Mouse (Mus musculus) layer of hippocampus, adult 9-11 months (tissue): Measurements from ENCODE around the gene Nbl1.

Experiments used
- DNase-seq: peaks from one replicate; pipeline ENCODE4 v3.0.0; 2022

Gene Nbl1

DNA sequence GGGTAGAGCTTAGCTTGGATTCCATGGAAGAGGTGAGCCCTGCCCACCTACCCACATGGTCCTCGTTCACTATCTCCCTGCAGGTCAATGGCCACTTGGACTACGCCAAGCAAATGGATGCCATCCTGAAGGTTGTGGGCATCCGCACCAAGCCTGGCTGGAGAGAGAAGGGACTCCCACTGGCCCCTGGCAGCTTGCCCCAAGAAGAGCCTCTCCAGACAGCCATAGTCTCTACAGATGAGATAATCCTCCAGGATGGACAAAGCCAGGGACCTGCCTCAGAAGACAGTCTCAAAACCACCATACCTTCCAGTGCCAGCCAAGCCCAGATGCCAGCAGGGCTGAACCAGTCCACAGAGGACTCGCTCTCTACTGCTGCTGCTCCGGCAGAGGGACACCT lies 34.8 kb downstream of the Nbl1 start:
- DNase-seq: no peak

DNA sequence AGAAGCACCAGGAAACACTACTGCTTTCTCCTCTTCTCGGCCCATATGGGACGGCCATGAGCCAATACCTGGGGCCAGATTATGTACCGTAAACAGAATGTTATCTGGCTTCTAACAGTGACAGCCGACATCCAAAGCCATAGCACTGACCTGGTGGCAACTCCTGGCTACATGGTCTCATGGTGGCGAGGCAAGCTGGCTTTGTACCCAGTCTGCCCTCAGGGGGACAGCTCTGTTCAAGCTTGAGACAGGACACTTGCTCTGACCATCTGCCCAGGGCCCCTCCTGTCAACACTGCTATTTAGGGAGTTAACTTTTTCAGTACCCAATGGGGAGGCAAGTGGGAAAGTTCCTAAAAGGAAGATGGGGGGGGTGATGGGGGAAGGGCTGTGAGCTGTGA lies 35.5 kb downstream of the Nbl1 start:
- DNase-seq: no peak

DNA sequence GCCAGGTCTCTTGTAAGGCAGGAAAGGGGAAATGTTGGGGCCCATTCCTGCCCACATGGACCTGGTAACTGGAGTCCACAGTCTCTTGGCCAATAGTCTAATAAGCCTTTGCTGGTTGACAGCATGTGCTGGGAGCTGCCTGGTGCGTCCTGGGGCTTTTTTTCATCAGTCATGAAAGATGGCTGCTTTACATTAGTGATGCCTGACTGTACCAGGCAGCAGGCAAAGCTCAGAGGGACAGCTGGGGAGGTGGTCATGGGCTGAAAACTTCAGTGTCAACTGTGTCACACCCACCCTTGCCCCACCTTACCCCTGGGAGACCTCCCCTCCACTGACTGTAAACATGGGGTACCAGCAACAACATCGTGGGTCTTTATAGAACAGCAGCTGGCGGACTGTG lies 37.0 kb downstream of the Nbl1 start:
- no peak for DNase-seq

DNA sequence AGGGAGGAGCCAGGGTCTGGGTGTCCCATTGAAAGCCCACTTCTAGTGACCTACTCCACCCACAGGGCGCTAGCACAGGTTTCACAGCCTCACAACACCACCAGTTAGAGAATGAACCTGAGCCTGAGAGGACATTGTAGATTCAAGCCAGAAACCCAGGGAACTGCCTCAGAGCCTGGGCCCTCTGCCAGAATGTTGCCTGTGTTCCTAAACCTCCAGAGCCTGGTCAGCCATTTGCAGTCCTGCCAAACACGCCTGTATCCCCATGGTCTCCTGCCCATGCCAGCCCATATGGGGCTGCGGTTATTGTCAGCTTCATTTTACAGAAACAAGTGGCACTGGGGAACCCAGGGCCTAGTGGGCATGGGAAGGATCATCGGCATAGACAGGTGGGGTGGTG lies 37.5 kb downstream of the Nbl1 start:
- no peak for DNase-seq

DNA sequence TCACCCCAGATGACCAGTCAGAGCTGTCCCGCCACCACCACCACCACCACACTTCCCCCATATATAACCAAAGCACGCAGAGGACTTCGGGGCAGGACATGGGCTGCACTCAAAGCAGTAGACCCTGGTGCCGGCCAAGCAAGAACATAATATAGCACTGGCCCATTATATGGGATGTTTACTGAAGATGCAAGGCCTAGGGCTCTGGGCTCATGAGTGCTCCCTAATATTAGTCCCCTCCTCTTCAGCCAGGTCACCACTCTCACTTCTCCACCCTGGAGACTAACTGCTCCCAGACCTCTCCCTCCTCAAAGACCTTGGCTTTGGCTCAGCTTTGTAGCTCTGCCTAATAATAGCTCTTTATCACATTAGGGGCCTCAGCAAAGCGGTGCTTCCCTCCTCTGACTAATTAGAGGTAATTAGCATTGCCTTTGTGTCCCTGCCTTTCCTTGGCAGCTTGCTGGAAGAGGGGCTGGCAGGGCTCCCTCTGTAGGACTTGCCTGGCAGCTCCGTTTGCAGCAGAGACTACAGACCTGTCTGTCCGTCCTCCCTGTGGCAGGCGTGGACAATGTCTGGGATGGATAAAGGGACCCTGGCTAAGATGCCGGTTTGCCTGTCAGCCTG lies 38.4 kb downstream of the Nbl1 start:
- peak; percentile 68 for DNase-seq

DNA sequence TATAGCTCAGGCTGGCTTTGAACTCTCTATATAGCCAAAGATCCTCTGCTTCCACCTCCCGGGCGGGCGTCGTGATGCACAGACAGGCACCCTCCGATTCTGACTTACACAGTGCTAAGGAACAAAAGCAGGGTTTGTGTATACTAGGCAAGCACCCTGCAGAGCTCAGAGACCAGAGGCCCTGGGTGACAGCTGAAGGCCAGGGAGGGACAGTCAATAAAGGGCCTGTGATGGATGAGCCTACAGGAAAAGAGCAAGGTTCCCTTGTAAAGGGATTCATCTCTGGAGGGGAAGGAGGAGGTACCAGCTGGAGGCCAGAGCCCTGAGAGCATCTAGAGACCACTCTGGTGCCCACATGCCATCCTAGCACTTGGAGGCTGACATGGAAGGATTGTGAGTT lies 39.4 kb downstream of the Nbl1 start:
- no peak for DNase-seq

DNA sequence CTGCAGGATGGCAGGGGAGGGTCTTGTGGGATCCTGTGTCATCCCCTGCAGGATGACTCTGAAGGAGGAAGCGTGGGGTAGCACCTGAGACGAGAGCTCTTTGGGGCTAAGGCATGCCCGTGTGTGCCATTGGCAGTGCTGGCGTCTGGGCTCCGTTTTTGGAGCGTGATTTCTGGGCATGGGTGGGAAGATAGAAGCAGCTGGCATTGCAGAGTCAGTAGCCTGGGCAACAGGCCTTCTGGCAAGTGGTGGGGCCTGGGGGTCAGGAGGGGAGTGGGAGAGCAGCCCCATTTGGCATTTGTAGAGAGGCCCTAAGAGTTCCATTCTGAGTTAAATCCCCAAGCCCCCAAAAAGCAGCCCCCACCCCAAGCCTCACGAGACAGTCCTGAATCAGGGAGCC lies 40.0 kb downstream of the Nbl1 start:
- DNase-seq: no peak

DNA sequence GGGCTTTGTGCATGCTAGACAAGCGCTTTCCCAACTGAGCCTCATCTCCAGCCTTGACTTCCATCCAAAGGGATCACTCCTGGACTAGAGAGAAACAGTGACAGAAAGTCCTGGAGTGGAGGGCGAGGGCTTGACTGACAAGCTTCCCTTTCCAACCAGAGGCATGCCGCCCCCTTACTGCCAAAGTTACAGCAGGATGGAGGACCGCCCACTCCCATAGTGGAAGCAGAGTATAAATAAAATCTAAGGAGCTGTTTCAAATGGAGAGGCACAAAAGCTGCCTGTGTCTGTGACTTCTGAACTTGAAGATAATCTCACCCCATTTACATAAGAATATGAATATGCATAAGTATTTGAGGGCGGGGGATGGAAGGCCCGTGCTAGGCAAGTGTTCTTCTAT lies 44.3 kb downstream of the Nbl1 start:
- no peak for DNase-seq

DNA sequence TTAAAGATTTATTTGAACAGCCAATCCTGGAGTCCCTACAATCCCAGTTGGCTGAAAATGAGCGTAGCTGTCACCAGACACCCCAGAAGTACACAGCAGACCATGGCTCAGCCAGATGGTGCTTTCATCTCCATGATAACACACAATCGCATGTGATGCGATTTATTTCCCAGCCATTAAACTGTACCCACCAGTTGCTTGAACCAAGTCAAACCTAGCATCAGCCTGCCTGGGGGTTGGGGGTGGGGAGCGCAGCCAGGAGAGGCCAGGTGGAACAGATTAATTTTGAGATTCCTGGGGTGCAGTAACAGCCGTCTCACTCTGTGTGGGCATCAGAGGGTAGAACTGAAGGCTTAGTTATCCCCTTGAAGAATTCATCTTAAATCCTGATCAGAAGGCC lies 46.4 kb downstream of the Nbl1 start:
- peak; percentile 72 for DNase-seq

DNA sequence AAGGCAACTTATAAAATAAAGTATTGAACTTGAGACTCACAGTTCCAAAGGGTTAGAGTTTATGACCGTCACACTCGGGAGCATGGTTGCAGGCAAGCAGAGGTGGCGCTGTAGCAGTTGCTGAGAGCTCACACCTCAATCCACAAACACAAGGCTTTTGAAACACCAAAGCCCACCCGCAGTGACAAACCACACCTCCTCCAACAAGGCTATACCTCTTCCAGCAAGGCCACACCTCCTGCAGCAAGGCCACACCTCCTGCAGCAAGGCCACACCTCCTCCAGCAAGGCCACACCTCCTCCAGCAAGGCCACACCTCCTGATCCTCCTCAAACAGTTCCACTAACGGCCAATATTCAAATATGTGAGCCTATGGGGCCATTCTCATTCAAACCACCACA lies 48.2 kb downstream of the Nbl1 start:
- DNase-seq: no peak

DNA sequence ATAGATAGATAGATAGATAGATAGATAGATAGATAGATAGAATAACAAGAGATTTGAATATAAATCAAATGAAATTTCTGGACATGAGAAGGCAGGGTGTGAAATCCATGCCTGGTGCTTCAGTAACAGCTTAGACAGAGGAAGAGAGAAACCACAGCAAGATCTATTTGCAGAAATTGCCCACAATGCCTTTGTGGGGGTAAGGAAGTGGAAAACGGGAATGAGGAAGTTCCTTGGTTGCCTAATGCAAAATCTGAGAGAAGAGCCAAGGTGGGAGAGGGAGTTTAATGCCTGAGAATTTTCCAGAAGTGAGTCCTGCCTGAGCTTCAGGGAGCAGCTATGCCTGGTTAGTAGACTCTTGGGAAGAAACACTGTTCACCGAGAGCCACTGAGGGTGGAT lies 49.2 kb downstream of the Nbl1 start:
- DNase-seq: no peak

DNA sequence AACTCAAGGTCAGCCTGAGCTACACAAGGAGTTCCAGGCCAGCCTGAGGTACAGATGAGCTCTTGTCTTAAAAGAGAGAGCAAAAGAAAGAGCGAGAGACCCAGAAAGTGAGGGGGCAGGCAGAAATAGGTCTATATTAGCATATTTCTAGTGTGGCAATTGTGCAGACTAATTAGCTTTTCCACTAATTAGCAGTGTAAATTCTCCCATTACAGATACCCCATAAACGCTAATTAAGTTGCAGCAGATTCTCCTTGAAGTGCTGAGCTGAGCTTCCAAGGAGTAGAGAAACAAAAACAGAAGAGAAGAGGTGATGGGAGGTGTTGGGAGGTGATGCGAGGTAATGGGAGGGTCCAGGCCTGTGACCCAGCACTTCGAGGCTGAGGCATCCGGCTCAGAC lies 50.2 kb downstream of the Nbl1 start:
- no peak for DNase-seq

DNA sequence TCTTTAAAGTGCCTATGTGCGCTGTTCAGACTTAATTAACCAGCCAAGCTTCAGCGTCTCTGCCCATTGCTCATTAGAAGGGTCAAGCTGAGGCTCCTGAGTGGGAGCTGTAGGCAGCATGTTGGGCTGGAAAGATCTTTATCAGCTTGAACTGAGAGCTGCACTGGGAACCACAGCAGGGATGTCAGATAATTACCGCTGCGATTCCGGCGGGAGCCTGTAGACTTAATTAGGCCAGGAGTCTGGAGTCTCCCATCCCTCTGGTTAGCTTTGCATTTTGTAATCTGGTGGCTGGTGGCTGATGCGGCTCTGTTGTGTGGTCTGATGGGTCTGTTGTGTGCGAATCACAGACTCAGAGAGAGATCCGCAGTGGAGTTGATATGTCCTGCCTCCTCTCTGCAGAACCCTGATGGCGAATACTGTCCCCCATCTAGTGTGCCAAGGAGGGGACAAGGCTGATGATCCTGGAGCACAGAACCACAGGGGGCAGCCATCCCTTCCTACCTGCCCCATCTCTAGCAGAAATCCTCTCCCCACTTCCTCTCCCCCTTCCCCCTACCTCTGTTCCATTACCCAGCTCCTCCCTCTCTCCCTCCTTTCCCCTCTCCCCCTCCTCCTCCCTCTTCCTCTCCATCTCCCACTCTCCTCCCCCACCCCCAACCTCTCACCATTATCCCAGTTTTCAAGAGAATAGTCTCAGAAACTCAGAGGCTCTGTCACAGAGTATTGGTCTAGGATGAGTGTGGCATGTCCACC lies 52.5 kb downstream of the Nbl1 start:
- no peak for DNase-seq

DNA sequence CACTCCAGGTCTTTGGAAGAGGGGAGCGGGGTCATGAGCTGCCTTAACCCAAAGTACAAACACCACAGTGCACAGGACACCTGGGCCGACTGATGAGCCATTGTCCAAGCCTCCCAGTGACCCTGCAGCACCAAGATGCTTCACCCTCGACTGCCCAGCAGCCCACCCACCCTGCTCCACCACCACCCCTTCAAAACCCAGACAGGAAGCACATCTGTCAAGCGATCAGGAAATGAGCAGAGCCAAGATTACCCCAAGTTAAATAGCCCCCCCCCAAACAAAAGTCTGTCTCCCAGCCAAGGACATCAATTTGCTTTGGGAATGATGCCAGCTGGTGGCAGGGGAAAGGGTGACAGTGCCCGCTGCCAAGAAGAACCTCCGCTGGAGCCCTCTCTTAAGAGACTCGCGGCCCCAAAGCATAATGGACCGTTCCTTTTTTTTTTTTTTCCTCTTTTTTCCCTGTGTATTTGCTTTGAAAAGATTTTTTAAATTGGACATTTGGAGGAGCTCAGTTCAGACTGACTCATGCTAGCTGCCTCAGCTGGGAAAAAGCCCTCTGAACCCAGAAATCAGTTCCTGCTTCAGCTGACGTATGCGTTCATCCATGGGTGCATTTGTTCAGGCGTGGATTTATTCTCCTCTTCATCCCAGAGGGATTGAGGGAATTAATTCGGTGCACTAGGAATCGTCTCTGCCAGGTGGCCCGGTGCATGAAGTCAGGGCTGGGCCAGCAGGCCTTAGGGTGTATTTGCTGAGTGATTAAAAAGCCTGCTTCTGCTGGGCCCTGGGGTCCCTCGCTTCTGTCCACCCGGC lies 54.8 kb downstream of the Nbl1 start:
- DNase-seq: no peak

DNA sequence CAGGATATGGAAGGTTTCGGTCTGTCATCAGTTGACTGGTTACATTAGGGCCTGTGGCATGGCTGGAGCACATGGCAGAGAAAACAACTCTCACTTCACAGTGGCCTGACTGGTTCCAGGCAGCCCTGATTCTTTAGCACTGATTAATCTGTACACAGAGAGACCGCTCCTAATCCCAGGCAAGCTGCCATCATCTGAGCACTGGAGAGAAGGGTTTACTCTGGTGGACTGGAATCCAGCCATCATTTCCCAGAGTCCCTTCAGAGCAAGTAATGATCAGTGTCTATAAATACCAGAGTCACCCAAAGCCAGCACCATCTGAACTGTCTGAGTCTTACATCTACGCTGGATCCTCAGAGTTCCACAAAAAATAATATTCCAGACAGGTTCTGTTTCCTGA lies 57.0 kb downstream of the Nbl1 start:
- no peak for DNase-seq

DNA sequence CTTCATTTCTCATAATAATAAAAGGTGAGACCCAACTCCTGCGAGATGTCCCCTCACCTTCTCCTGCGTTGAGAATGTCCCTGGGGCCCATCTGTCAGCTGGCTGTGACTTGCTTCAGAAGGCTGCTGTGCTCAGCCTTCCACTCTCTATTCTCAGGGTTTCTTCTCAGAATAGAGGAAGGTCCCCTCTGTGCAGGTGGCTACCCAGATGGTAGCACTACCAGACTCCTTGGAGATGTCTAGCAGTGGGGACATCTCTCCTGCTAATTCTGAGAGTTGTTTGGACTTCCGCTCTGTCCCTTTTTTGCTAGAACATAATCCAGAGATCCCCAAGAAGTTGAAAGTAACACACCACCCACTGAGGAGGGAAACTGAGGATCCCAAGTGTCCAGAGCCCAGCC lies 57.9 kb downstream of the Nbl1 start:
- DNase-seq: no peak

DNA sequence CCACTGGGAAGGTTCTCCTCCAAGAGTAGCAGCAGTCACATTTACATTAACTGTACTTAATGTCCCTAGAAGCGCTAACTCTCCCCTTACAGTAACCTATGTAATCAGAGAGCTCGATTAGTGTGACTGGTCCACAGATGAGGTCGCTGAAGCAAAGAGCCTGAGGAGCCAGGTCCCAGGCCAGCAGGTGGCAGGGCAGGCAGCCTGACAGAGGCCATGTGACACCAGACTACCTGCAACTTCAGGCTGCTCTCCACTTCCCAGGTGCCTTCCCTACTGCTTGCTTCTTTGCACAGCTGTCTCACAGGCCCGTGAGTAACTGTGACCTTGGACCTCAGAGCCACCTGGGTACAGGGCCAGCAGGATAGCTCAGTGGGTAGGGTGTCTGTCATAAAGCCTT lies 58.3 kb downstream of the Nbl1 start:
- no peak for DNase-seq

DNA sequence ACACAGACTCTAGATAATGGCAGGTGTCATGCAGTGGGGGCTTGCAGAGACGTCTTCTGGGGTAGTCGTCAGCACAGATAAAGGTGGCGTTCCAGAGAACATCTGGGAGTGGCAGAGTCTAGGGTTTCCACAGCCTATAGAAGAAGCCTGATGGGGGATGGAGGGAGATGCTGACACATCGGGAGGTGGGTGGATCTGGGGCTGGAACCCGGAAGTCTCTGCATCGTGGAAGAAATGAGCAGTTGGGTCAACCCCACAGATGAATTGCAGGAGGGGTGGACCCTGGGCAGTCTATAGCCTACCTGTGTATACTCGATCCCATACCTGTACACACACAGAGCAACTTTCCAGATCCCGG lies 58.8 kb downstream of the Nbl1 start:
- no peak for DNase-seq

DNA sequence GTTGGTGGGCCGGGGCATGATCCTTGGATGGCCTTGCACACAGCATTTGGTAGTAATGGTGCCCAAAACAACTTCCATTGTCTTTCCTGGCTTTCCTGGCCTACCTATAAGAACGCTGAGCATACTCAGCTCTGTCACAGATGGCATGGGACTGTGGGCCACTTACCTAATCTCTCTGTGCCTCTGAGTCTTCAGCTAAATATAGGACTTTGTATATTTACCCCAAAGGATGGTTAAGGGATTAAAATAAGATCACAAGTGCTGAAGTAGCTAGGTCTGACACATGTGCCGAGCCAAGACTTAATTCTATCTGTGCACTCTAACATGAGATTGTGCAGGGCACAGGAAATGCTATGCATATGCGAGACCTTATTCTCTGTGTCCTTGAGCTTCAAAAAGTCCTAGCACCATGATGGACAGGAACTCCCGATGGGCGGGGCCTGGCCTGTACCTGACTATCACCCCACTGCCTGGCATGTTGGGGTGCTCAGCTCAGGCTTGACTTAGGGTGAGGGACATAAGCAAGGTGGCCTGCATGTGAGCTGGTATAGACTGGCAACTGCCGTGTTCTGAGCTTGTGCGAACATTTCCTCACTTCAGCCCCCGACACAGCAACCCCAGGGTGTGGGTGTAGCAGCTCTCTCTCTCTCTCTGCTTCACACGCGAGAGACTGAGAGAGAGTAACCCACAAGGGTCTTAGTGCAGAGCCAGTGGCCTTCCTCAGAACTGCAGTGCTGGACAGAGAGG lies 59.4 kb downstream of the Nbl1 start:
- DNase-seq: no peak

DNA sequence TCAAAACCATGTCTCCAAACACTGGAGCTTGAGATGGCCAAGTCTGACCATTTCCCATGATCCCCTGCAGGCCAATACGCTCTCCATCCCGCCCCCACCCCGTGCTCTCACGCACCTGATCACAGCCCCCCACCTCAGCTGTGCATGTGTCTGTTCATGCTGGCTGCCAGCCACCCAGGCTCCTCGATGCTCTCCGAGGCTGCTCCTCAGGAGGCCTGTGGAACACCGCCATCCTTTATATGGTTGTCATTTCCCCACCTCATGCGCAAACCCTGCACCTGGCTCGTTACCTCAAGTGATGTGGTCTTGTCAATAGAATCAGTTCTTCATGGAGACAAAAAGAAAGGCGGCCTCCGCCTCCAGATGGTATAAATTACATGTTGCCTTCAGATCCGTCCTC lies 60.3 kb downstream of the Nbl1 start:
- no peak for DNase-seq
